Mouse (Mus musculus) Muller cell, postnatal 12 days (primary cell): ENCODE results near the gene Elac2.

Source experiments
- DNase-seq: peaks from one replicate; pipeline ENCODE4 v3.0.0-alpha.2; 2015; ENCODE audit errors: inconsistent ontology term

Gene Elac2

DNA sequence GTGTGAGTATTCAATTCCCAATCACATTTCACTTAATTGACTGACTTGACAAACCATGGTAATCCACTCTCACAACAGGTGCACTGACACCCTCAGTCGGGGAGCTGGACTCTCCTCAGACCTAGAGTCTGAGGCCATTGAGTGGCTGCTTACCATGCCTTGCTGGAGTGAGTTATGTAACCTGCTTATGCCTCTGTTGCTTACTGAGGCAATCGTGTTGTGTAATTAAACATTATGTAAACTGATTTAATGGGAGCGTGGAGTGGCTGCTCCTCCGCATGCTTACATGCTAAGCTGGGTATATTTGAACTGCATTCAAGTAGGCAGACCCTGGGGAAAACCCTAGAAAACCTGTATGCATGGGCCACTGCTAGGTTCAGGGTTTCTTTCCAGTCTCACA lies 41.9 kb downstream of the Elac2 start:
- DNase-seq: no peak

DNA sequence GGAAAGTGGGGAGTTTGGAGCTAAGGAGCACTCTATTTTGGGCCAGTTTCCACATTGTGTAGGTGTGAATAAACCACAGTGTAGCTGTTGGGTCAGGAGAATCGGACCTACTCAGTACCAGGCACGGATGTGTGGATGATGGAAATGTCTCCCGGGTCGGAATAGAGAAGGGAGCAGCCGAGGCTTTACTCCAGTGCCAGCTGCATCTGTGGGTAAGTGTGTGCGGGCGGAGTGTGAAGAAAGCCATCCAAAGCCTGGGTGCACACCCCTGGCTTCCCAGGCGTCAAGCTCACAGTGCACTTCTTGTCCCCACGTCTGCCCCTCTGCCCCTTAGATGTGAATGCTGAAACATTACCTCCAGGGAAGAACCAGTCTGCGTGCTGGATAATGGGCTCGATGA lies 43.9 kb downstream of the Elac2 start:
- no peak for DNase-seq

DNA sequence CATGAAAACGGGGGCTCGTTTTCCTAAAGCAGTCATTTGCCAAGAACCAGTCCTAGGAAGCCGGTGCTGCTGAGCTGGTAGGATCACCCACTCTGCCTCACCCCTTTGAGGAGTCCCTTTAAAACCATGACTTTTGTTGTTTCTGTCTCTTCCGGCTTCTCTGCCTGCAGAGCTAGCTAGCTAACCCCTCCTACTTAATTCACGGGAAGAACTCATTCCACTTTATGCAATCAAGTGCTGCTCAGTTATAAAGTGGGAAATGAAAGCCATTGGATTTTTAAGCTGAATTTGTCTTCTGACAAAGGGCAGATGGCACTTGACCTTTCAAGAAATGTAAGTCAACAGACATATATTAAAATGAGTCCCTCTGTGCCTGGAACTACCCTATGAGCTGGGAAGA lies 49.2 kb downstream of the Elac2 start:
- DNase-seq: no peak

DNA sequence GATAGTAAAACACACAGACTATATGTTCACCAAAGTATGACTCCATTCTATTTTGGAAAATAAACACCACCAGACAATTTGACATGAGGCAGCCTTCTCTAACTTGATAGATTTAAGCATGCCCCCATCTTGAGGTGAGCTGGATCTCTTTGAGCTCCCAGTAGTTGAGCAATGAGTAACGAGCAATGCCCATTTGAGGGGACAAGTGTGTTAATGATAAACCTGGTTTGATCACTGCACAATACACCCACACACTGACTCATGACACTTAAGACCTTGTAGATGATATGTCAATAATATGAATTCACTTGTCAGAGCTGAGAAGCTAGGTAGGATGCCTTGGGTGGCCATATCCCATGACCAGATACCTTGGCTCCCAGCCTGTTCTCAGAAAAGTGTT lies 51.4 kb downstream of the Elac2 start:
- DNase-seq: no peak

DNA sequence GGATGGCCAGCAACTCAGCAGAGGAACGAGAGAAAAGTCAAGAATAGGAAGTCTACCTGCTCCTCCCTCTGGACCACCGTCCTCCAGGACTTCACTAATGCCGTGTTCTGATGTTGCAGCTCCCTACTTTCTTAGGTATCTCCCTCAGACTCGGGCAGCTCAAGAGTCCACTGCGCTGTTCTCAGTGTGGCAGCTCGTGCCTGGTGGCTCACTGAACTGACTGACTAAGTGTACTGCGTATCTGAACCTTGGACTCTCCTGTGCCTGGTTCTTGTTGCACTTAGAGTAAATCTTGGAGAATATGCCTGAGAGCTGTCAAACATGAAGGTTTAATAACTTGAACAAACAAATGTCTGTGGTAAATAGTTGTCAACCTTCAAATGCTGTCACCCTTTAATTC lies 53.4 kb downstream of the Elac2 start:
- no peak for DNase-seq

DNA sequence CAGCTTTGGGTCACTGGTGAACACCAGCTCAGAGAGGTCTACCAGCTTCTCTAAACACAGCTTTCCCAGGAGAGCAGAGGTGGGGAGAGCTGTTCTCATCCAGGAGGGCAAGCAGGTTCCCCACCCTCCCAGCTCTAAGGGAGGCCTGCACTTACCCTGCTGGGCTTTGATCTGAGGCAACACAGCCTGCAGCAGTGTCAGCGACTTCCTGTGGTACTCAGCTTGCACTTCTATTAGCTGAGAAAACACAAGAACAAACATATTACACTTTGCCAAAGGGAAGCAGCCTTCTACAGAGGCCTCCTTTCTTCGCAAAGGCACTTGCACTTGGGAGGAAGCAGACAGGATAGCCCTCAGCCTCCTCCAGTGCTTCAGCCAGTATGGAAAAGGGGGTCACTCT lies 60.2 kb downstream of the Elac2 start:
- no peak for DNase-seq

DNA sequence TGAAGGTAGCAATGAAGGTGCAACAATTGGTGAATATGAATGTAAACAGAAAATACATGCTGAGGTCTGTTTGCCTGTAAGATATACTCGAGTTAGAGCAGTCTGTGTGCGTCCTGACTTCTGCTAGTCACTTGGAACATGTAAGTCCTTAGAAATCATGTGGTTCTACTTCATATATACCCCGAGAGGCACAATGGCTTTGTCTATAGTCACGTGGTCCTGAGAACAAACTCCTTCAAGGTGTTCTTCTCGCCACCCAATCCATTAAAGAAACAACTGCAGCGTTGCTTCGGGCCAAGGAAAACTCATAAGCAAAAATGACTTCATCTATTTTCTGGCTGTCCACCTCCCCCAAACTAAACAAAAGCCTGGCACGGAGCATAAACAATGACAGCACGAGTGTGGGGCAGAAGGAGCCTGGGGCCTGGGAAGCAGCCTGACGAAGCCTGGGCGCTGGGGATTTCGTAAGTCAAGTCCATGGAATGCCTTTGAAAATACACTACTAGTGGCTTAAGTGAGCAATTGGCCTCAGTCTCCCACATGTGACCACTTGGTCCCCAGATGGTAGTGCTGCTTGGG lies 60.8 kb downstream of the Elac2 start:
- no peak for DNase-seq

DNA sequence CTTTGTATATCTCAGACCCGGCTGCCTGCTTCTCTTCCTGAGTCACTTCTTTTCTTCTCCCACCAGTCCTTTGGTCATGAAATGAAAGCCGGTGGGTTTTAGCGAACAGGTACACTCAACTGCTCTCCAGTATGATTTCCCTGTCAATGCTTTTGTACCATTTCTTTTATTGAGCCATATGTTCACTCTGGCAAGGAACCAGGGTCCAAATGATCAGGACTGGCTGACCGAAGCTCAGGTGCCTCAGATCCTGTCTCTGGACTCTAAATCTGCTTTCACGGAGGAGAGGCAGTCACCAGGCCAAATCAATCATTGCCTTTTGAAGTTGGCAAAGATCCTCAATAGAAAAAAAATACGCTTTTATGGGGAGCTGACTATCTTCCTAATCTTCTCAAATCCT lies 61.7 kb downstream of the Elac2 start:
- no peak for DNase-seq

DNA sequence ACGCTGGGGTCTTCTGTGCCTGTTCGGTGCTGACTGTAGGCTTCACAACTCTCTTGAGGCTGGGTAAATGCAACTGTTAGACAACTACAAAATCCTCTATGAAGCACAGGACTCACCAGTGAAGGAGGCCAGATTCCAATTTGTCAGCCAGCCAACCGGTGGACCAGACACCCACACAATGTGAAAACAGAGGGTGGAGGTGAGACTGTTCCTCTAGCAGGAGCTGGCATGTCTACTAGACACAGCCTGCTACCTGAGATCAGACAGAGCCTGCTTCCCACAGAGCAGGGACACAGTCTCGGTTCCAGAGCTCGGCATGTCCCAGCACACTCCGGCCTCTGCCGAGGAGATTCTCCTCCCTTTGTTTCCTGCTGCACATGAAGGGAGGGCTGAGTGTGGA lies 70.3 kb downstream of the Elac2 start:
- DNase-seq: no peak

DNA sequence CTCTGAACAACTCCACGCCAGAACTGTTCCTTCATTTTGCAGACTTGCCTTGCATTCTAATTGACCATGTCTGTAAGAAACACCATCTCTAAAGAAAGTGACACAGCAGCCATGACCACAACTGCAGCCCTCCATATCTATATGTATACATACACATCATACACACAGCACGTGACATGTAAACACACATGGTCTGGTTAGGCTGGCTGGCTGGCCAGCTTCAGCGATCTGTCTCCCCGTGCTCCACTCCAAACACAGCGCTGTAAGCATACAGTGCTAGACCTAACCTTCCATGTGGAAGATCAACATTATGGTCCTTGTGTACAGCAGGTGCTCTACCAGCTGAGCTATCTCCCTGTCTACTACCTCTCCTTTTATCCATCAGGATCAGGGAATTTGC lies 72.0 kb downstream of the Elac2 start:
- DNase-seq: no peak
